Mouse (Mus musculus) brain, embryonic 14.5 days (tissue): Measurements from ENCODE around the gene Tmeff2. TPM values are rescaled to one million over a fixed set of nuclear protein-coding genes. Genes with fewer than 3 reads are reported as not detected.
A peak's percentile ranks its signal among the peaks of the same experiment; 100 is the strongest.

Experiments
- DNase-seq: peaks from one replicate; pipeline ENCODE4 v3.0.0-alpha.2; 2011; ENCODE audit warnings: low read depth
- CTCF ChIP-seq: fragments of 200-500 bp; IDR thresholded peaks from 2 replicates; pipeline ENCODE4 v1.5.1; 2012; ENCODE audit warnings: inconsistent platforms, mild to moderate bottlenecking, moderate library complexity, borderline replicate concordance; ENCODE audit not compliant: insufficient read depth, insufficient read length; ENCODE audit errors: extremely low read depth
- POLR2A ChIP-seq: fragments of 200-500 bp; IDR thresholded peaks from 2 replicates; pipeline ENCODE4 v1.6.1; 2012; ENCODE audit warnings: mild to moderate bottlenecking, inconsistent platforms, borderline replicate concordance; ENCODE audit not compliant: poor library complexity, insufficient read depth, insufficient read length, severe bottlenecking; ENCODE audit errors: extremely low read depth
- polyA plus RNA-seq: library from polyadenylated mRNA; depleted of rRNA; stranded (reverse); fragments of >200 nt; gene quantifications from 2 replicates; pipeline ENCODE4 v1.2.3, GENCODE M21; 2012

The Tmeff2 gene
- polyA plus RNA-seq, 1 experiment = 35.3 TPM

- TF ChIP-seq CTCF (no peak), POLR2A (no peak)
- DNase-seq = peak; percentile 64
Observed at GRCm38 (mm10) chr1:51075785-51076771, 175.6 kb downstream of the Tmeff2 start.

GRCm38 (mm10) chr1:51088921-51089320 lies 188.5 kb downstream of the Tmeff2 start:
- no peak for DNase-seq
- TF ChIP-seq POLR2A (no peak), CTCF (no peak)

GRCm38 (mm10) chr1:51089803-51090202 lies 189.4 kb downstream of the Tmeff2 start:
- no peak for TF ChIP-seq POLR2A
- TF ChIP-seq CTCF = no peak
- no peak for DNase-seq

DNA sequence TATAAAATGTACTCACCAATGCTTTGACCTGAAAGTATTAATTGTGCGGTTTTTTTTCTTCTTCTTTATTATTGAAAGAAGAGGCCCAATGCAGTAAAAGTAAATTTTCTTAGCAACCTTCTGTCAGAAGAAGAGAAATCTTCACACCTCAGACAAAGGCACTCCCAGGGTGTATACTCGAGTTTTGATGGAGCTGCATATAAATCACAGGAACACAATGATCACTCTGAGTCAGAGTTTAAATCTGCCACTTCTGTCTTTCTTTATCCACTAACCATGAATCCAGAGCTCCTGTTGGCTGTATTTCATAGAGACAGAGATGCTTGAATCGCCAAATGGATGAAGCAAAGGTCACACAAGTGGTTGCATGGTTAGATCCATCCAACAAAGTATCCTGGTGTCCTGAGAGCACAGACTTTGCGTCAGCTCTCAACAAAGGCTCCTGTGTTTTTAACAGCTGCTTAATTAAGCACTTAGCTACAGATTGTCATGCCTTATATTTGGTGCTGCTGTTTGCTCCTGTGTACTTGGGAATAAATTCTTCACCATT lies 189.8 kb downstream of the Tmeff2 start:
- no peak for DNase-seq
- TF ChIP-seq POLR2A (no peak), CTCF (no peak)

DNA sequence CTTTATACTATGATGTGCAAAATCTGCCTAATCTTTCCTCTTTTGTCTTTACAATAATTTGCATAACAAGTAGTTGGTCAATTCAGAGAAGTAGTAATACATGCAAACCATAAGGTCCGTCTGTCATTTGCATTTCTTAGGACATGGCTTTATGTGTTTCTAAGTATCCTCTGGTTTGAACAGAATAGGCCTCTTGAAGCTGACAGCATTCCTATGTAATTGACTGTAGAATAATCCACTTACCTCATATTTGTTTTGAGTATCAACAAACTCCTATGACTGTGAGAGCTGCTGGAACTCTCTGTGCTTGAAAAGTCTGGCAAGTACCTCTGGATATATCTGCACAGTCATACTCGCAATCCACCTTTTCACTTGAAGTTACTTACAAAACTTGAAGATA lies 194.3 kb downstream of the Tmeff2 start:
- DNase-seq = no peak
- TF ChIP-seq CTCF = no peak
- TF ChIP-seq POLR2A = no peak

GRCm38 (mm10) chr1:51096848-51097598 lies 196.6 kb downstream of the Tmeff2 start:
- no peak for DNase-seq
- TF ChIP-seq CTCF (no peak), POLR2A (no peak)

DNA sequence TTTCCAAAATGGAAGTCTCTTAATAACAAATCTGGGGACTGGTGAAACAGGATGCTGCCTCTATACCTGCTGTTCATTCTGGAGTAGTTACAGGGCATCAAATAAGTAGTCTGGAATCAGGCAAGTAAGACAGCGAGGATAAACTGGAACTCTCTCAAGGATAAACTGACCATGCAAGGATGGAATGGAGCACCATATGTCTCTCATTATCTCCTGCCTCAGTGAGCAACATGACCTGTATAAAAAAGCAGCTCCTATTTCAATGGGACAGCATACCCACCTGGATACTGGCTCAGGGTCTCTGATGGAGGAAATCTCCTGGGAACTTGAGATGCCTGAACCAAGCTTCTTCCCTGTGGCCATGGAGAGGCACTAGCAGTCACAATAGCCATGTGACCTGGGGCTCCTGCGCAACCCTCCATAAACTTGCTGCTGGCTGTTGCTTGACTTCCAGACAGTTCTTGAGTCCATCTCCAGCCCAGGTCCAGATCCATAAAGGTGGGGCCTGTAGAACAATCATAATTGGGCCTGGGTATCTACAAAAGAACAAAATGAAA lies 200.7 kb downstream of the Tmeff2 start:
- no peak for TF ChIP-seq CTCF
- TF ChIP-seq POLR2A = no peak
- DNase-seq = no peak

DNA sequence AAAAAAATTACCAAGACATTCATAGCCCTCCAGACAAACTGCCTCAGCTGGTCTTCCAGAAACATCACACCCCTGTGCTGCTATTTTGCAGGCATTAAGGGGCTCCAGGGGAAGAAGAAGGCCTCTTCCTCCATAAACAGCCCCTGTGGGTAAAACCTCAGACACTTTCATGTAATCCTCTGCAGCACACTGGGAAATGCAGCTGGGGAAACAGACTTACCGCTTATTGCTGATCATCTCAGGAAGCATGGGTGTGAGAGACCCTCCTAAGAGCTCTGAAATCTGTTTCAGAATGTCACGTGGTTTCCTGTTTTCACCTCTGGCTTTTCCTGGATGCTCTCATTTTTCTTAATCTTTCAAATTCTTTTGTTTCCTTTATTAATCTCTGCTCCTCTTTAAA lies 204.3 kb downstream of the Tmeff2 start:
- DNase-seq = no peak
- TF ChIP-seq CTCF (no peak), POLR2A (no peak)

- no peak for DNase-seq
- no peak for TF ChIP-seq CTCF
- TF ChIP-seq POLR2A = no peak
Observed at GRCm38 (mm10) chr1:51106401-51106920, 206.0 kb downstream of the Tmeff2 start.

GRCm38 (mm10) chr1:51107299-51107698 lies 206.9 kb downstream of the Tmeff2 start:
- no peak for DNase-seq
- TF ChIP-seq CTCF = no peak
- no peak for TF ChIP-seq POLR2A

GRCm38 (mm10) chr1:51114721-51115120 lies 214.3 kb downstream of the Tmeff2 start:
- DNase-seq = no peak
- TF ChIP-seq CTCF (no peak), POLR2A (no peak)

DNA sequence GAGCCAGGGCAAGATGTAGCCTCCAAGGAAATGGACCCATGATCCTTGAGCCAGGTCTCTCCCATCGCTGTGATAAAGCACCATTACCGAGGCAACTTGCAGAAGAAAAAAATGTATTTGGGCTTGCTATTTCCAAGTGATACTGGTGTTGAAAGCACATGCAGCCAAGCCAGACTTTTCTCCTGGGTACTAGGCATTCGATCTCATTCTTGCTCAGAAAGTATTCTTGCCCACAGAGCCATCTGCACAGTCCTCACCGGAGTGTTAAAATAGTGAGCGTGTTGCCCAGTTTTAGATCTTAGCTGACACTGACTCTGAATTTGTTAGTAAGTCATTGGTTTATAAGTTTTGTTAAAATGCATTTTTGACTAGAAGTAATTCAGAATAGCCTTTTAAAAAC lies 215.3 kb downstream of the Tmeff2 start:
- no peak for DNase-seq
- TF ChIP-seq CTCF (no peak), POLR2A (no peak)

GRCm38 (mm10) chr1:51117830-51118229 lies 217.4 kb downstream of the Tmeff2 start:
- no peak for DNase-seq
- TF ChIP-seq POLR2A (no peak), CTCF (no peak)

DNA sequence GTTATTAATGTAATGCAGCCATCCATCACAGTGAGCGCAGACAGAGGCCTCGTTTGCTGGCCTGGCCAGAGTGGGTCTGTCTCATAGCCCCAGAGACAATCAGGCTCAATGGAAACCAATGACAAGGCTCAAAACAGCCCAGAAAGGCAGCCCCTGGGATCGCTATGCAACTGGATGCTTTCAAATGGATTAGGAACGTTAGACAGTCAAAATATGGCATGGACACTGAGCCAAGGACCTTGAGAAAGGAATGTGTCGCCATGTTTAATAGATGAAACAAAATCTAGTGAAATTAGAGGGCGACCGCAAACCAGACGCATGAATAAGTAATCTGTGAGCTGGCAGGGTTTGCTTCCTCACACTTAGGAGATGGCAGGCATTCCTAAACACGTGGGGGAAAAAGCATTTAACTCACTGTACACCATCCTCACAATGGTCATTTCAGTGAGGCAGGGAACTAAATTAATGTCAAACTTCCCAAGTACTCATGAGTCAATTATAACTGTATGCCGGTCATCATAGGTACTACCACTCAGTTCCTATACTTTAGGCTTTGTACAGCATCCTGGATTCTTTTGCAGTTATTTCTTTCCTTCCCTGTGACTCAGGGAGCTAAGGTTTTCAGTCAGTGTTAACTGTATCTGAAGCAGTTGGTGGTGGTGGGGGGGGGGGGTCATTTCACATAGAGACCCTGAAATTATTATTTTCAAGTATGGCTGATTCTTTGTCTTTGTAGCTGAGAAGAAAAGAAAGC lies 225.4 kb downstream of the Tmeff2 start:
- DNase-seq = peak; percentile 76
- no peak for TF ChIP-seq POLR2A
- TF ChIP-seq CTCF = no peak
